Mouse (Mus musculus): ENCODE results near the gene Tmem132d. TPM values are rescaled to one million over a fixed set of nuclear protein-coding genes. Genes with fewer than 3 reads are reported as not detected.
A peak's percentile ranks its signal among the peaks of the same experiment; 100 is the strongest.

Tmem132d gene
- polyA plus RNA-seq, 1 experiment from 2014 or later = 3.3 TPM

- Histone ChIP-seq H3K27ac (ENCODE audit: low read depth) (no peak overlapping the region), H3K4me3 (ENCODE audit: low read depth, low read length) (no peak overlapping the region), H3K9ac (no peak overlapping the region), H3K4me2 (no peak overlapping the region), H3K9me3 (ENCODE audit: low read depth, low read length) (no peaks in the 10 kb centered on the region), H3K4me1 (ENCODE audit: insufficient read depth) (no peaks in the 10 kb centered on the region), H3K27me3 (ENCODE audit: insufficient read depth, low read length) (no peaks in the 10 kb centered on the region), H3K36me3 (ENCODE audit: insufficient read depth) (no peaks in the 10 kb centered on the region)
- ATAC-seq (ENCODE audit: insufficient read depth) (peak; percentile 90), DNase-seq (peak; percentile 82)
- TF ChIP-seq CTCF (IDR thresholded peaks at IDR 0.05; ENCODE audit: low read depth) = peak; percentile 26; the same call in 1 of the 2 replicates
- WGBS = 48% methylated on average over 15 of the region's 15 CpGs
These were observed 285.8 kb downstream of the Tmem132d start for GRCm38 (mm10) chr5:128146901-128147645.

GRCm38 (mm10) chr5:128144799-128145198, 288.1 kb downstream of the Tmem132d start:
- Histone ChIP-seq H3K9ac (no peak overlapping the region), H3K4me1 (ENCODE audit: insufficient read depth) (no peaks in the 10 kb centered on the region), H3K9me3 (ENCODE audit: low read depth, low read length) (no peaks in the 10 kb centered on the region), H3K4me2 (no peak overlapping the region), H3K27me3 (ENCODE audit: insufficient read depth, low read length) (no peaks in the 10 kb centered on the region), H3K27ac (ENCODE audit: low read depth) (no peak overlapping the region), H3K36me3 (ENCODE audit: insufficient read depth) (no peaks in the 10 kb centered on the region), H3K4me3 (ENCODE audit: low read depth, low read length) (no peak overlapping the region)
- DNase-seq (no peak), ATAC-seq (ENCODE audit: insufficient read depth) (no peak)
- TF ChIP-seq CTCF (IDR thresholded peaks at IDR 0.05; ENCODE audit: low read depth) = no peak
- 90% methylated on average over 3 of the region's 3 CpGs for WGBS

- DNase-seq = peak; percentile 5
- Histone ChIP-seq H3K27me3 (ENCODE audit: insufficient read depth, low read length) (no peaks in the 10 kb centered on the region), H3K4me2 (no peak overlapping the region), H3K9me3 (ENCODE audit: low read depth, low read length) (no peaks in the 10 kb centered on the region), H3K27ac (ENCODE audit: low read depth) (no peak overlapping the region), H3K36me3 (ENCODE audit: insufficient read depth) (no peaks in the 10 kb centered on the region), H3K9ac (no peak overlapping the region), H3K4me3 (ENCODE audit: low read depth, low read length) (no peak overlapping the region), H3K4me1 (ENCODE audit: insufficient read depth) (no peaks in the 10 kb centered on the region)
- WGBS = 42% methylated on average over 8 of the region's 8 CpGs
- ATAC-seq (ENCODE audit: insufficient read depth) = no peak
- no peak for TF ChIP-seq CTCF (IDR thresholded peaks at IDR 0.05; ENCODE audit: low read depth)
These were observed 296.1 kb downstream of the Tmem132d start for GRCm38 (mm10) chr5:128136818-128137217.

GRCm38 (mm10) chr5:128122656-128123055, 310.2 kb downstream of the Tmem132d start:
- no peak overlapping the region for H3K4me3 ChIP-seq (ENCODE audit: low read depth, low read length)
- H3K4me1 ChIP-seq (ENCODE audit: insufficient read depth) = no peaks in the 10 kb centered on the region
- H3K4me2 ChIP-seq = no peak overlapping the region
- no peaks in the 10 kb centered on the region for H3K27me3 ChIP-seq (ENCODE audit: insufficient read depth, low read length)
- H3K27ac ChIP-seq (ENCODE audit: low read depth) = no peak overlapping the region
- H3K36me3 ChIP-seq (ENCODE audit: insufficient read depth) = no peaks in the 10 kb centered on the region
- H3K9ac ChIP-seq = no peak overlapping the region
- no peaks in the 10 kb centered on the region for H3K9me3 ChIP-seq (ENCODE audit: low read depth, low read length)
- WGBS = 39% methylated on average over 3 of the region's 3 CpGs
- ATAC-seq (ENCODE audit: insufficient read depth) (peak; percentile 41; the same call in 1 of the 2 replicates), DNase-seq (peak; percentile 42)
- TF ChIP-seq CTCF (IDR thresholded peaks at IDR 0.05; ENCODE audit: low read depth) = no peak

- no peak overlapping the region for H3K27ac ChIP-seq (ENCODE audit: low read depth)
- H3K4me1 ChIP-seq (ENCODE audit: insufficient read depth) = no peaks in the 10 kb centered on the region
- no peaks in the 10 kb centered on the region for H3K9me3 ChIP-seq (ENCODE audit: low read depth, low read length)
- no peak overlapping the region for H3K9ac ChIP-seq
- WGBS = 56% methylated on average over 3 of the region's 3 CpGs
- DNase-seq = peak; percentile 5
- H3K27me3 ChIP-seq (ENCODE audit: insufficient read depth, low read length) = no peaks in the 10 kb centered on the region
- no peaks in the 10 kb centered on the region for H3K36me3 ChIP-seq (ENCODE audit: insufficient read depth)
- no peak for TF ChIP-seq CTCF (IDR thresholded peaks at IDR 0.05; ENCODE audit: low read depth)
- H3K4me2 ChIP-seq = no peak overlapping the region
- ATAC-seq (ENCODE audit: insufficient read depth) = no peak
- no peak overlapping the region for H3K4me3 ChIP-seq (ENCODE audit: low read depth, low read length)
These were observed 313.7 kb downstream of the Tmem132d start for GRCm38 (mm10) chr5:128119171-128119570.

GRCm38 (mm10) chr5:128113107-128113506, 319.8 kb downstream of the Tmem132d start:
- H3K4me2 ChIP-seq = no peak overlapping the region
- H3K4me3 ChIP-seq (ENCODE audit: low read depth, low read length) = no peak overlapping the region
- H3K36me3 ChIP-seq (ENCODE audit: insufficient read depth) = no peaks in the 10 kb centered on the region
- WGBS = 86% methylated on average over 8 of the region's 8 CpGs
- no peak overlapping the region for H3K27ac ChIP-seq (ENCODE audit: low read depth)
- H3K4me1 ChIP-seq (ENCODE audit: insufficient read depth) = no peaks in the 10 kb centered on the region
- no peaks in the 10 kb centered on the region for H3K27me3 ChIP-seq (ENCODE audit: insufficient read depth, low read length)
- no peak for TF ChIP-seq CTCF (IDR thresholded peaks at IDR 0.05; ENCODE audit: low read depth)
- H3K9ac ChIP-seq = no peak overlapping the region
- peaks cover 6% of the 10 kb centered on the region; the same call in 1 of the 2 replicates for H3K9me3 ChIP-seq (ENCODE audit: low read depth, low read length)
- DNase-seq = no peak
- ATAC-seq (ENCODE audit: insufficient read depth) = no peak

- no peak for DNase-seq
- peak; percentile 21; the same call in 1 of the 2 replicates for TF ChIP-seq CTCF (IDR thresholded peaks at IDR 0.05; ENCODE audit: low read depth)
These were observed 320.4 kb downstream of the Tmem132d start for GRCm38 (mm10) chr5:128112518-128112917.

More at GRCm38 (mm10) chr5:128112518-128112917, 320.4 kb downstream of the Tmem132d start:
- Histone ChIP-seq H3K27me3 (ENCODE audit: insufficient read depth, low read length) (no peaks in the 10 kb centered on the region), H3K4me3 (ENCODE audit: low read depth, low read length) (no peak overlapping the region), H3K9me3 (ENCODE audit: low read depth, low read length) (peaks cover 6% of the 10 kb centered on the region; the same call in 1 of the 2 replicates), H3K36me3 (ENCODE audit: insufficient read depth) (no peaks in the 10 kb centered on the region), H3K4me2 (no peak overlapping the region), H3K9ac (no peak overlapping the region), H3K4me1 (ENCODE audit: insufficient read depth) (no peaks in the 10 kb centered on the region), H3K27ac (ENCODE audit: low read depth) (no peak overlapping the region)
- WGBS = 91% methylated on average over 3 of the region's 3 CpGs
- ATAC-seq (ENCODE audit: insufficient read depth) = no peak

Data from lung, embryonic 14.5 days (tissue).